Mouse (Mus musculus) C2C12 (cell line): ENCODE data around the gene P2rx6. TPM values are rescaled to one million over a fixed set of nuclear protein-coding genes. Genes with fewer than 3 reads are reported as not detected.

Source experiments
- H3K27me3 ChIP-seq: one replicate; pipeline ENCODE4 v1.6.1; 2011; ENCODE audit not compliant: control insufficient read depth, insufficient read depth, insufficient read length
- H3K36me3 ChIP-seq: one replicate; pipeline ENCODE4 v1.6.1; 2011; ENCODE audit not compliant: control insufficient read depth, insufficient read depth
- H3K4me3 ChIP-seq: one replicate; pipeline ENCODE4 v1.5.1; 2011; ENCODE audit warnings: mild to moderate bottlenecking, control low read depth; ENCODE audit not compliant: poor library complexity, insufficient read depth, severe bottlenecking
- H3K79me2 ChIP-seq: one replicate; pipeline ENCODE4 v1.6.1; 2011; ENCODE audit not compliant: control insufficient read depth, insufficient read depth
- H3K79me3 ChIP-seq: one replicate; pipeline ENCODE4 v1.6.1; 2011; ENCODE audit warnings: low read depth, control low read depth
- H3ac ChIP-seq: one replicate; pipeline ENCODE3; 2011; ENCODE audit warnings: low read depth; ENCODE audit not compliant: control insufficient read depth, insufficient read length
- CEBPB ChIP-seq: IDR thresholded peaks from one replicate; pipeline ENCODE4 v1.6.1; 2011; ENCODE audit warnings: low read depth, mild to moderate bottlenecking, control low read depth, moderate library complexity
- CTCF ChIP-seq: IDR thresholded peaks from one replicate; pipeline ENCODE4 v1.5.1; 2011; ENCODE audit not compliant: control insufficient read depth, insufficient read depth, insufficient read length
- FOSL1 ChIP-seq: IDR thresholded peaks from one replicate; pipeline ENCODE4 v1.8.0; 2011; ENCODE audit warnings: mild to moderate bottlenecking, low read length; ENCODE audit not compliant: poor library complexity, insufficient read depth, severe bottlenecking
- MAX ChIP-seq: IDR thresholded peaks from one replicate; pipeline ENCODE4 v1.6.1; 2011; ENCODE audit warnings: mild to moderate bottlenecking, control low read depth
- MYOD1 ChIP-seq: IDR thresholded peaks from one replicate; pipeline ENCODE4 v1.6.1; 2011; ENCODE audit warnings: low read depth; ENCODE audit not compliant: control insufficient read depth, insufficient read length
- MYOG ChIP-seq: IDR thresholded peaks from one replicate; pipeline ENCODE4 v1.6.1; 2011; ENCODE audit not compliant: control insufficient read depth, insufficient read length; ENCODE audit errors: extremely low read depth
- USF1 ChIP-seq: IDR thresholded peaks from one replicate; pipeline ENCODE4 v1.6.1; 2011; ENCODE audit warnings: low read depth, mild to moderate bottlenecking, control low read depth, moderate library complexity
- polyA plus RNA-seq: library from polyadenylated mRNA; unstranded; fragments of >200 nt; fragmentation: generic; extraction: Trizol; gene quantifications from one replicate; pipeline ENCODE4 v1.2.1, GENCODE M21; 2012; ENCODE audit warnings: missing spikeins

P2rx6 gene
- polyA plus RNA-seq, 1 experiment: 1.9 TPM

GRCm38 (mm10) chr16:17528276-17528675, 33.4 kb upstream of the P2rx6 start:
- Histone ChIP-seq H3K36me3 (peaks cover 58% of the 10 kb centered on the region), H3K79me2 (peaks cover 32% of the 10 kb centered on the region), H3K4me3 (no peak overlapping the region), H3K27me3 (no peaks in the 10 kb centered on the region), H3K79me3 (peaks cover 18% of the 10 kb centered on the region), H3ac (no peak overlapping the region)
- no peak for TF ChIP-seq MYOD1
- no peak for TF ChIP-seq CEBPB
- TF ChIP-seq USF1: no peak
- TF ChIP-seq MAX: no peak
- no peak for TF ChIP-seq MYOG
- no peak for TF ChIP-seq FOSL1
- no peak for TF ChIP-seq CTCF

- Histone ChIP-seq H3K79me3 (peaks cover 18% of the 10 kb centered on the region), H3K79me2 (peaks cover 32% of the 10 kb centered on the region), H3K36me3 (peaks cover 41% of the 10 kb centered on the region), H3ac (peak overlapping the region; percentile 83), H3K27me3 (no peaks in the 10 kb centered on the region), H3K4me3 (peak overlapping the region; percentile 85)
- TF ChIP-seq MAX (no peak), CTCF (no peak), FOSL1 (no peak), USF1 (no peak), CEBPB (no peak), MYOG (no peak), MYOD1 (no peak)
Measured at GRCm38 (mm10) chr16:17529981-17530586, 31.6 kb upstream of the P2rx6 start.

- H3ac ChIP-seq: peak within 1 kb of the TSS; percentile 83
- peaks cover 18% of the 10 kb centered on the region for H3K79me3 ChIP-seq
- H3K27me3 ChIP-seq: no peaks in the 10 kb centered on the region
- peaks cover 35% of the 10 kb centered on the region for H3K36me3 ChIP-seq
- peaks cover 32% of the 10 kb centered on the region for H3K79me2 ChIP-seq
- TF ChIP-seq FOSL1 (no peak), MAX (peak; percentile 69)
- peak within 1 kb of the TSS; percentile 85 for H3K4me3 ChIP-seq
Measured at GRCm38 (mm10) chr16:17530640-17531288, 30.9 kb upstream of the P2rx6 start, which contains the start of gene Thap7. Gene Thap7, minus strand, starts transcription at chr16:17531136.

- Histone ChIP-seq H3K27me3 (no peaks in the 10 kb centered on the region), H3K4me3 (no peak overlapping the region)
Measured at GRCm38 (mm10) chr16:17532271-17532670, 29.4 kb upstream of the P2rx6 start.

GRCm38 (mm10) chr16:17532676-17533329, 28.9 kb upstream of the P2rx6 start:
- H3K36me3 ChIP-seq: peaks cover 15% of the 10 kb centered on the region
- H3K27me3 ChIP-seq: no peaks in the 10 kb centered on the region
- H3ac ChIP-seq: no peak overlapping the region
- TF ChIP-seq MAX: no peak
- H3K4me3 ChIP-seq: no peak overlapping the region
- peaks cover 32% of the 10 kb centered on the region for H3K79me2 ChIP-seq
- H3K79me3 ChIP-seq: peaks cover 18% of the 10 kb centered on the region

More at GRCm38 (mm10) chr16:17532271-17532670, 29.4 kb upstream of the P2rx6 start:
- Histone ChIP-seq H3K36me3 (peaks cover 20% of the 10 kb centered on the region), H3K79me3 (peaks cover 18% of the 10 kb centered on the region), H3ac (no peak overlapping the region), H3K79me2 (peaks cover 32% of the 10 kb centered on the region)
- TF ChIP-seq USF1: no peak
- no peak for TF ChIP-seq CEBPB
- no peak for TF ChIP-seq MYOD1
- TF ChIP-seq MAX: no peak
- TF ChIP-seq MYOG: no peak
- TF ChIP-seq CTCF: no peak
- TF ChIP-seq FOSL1: no peak

- H3K27me3 ChIP-seq: no peaks in the 10 kb centered on the region
- H3K79me2 ChIP-seq: peaks cover 3% of the 10 kb centered on the region
- no peak overlapping the region for H3K4me3 ChIP-seq
- H3ac ChIP-seq: no peak overlapping the region
- H3K36me3 ChIP-seq: no peaks in the 10 kb centered on the region
- TF ChIP-seq MYOD1 (no peak), CEBPB (no peak)
- H3K79me3 ChIP-seq: no peaks in the 10 kb centered on the region
Measured at GRCm38 (mm10) chr16:17536584-17536983, 25.1 kb upstream of the P2rx6 start.
